In the genomic region with DNA sequence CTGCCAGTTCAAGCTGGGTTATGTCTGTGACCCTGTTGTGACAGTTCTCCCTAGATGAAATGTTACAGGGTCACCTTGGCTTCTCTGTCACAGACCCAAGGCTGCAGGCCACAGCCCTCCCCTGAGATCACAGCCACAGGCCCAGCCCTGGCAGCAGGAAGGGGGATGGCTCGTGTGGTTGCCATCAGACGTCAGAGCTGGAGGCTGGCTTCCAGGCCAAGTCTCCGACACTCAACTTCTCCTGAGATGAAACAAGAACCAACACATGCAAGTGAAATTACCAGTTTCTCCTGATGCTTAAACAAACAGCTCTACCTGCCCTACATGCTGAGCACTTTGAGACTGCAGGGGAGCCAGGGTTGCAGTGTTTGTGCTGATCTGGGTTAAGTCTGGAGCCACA, we compare ENCODE assay signal across 8 mouse cellular contexts.
DNase-seq lines count a peak whose midpoint lies in the region; TF ChIP-seq lines count a peak whose summit lies in the region.
"Had no signal": no experiment of that assay in that cellular context is flagged by ENCODE, and none has a peak within 500 bp of the region (broad histone marks: within the 10 kb centered on the region; RNA-seq: fewer than 3 reads in every experiment).

No protein-coding gene starts in this region.

- H3K4me3 ChIP-seq in lung, adult 2 months (replicated peaks; ENCODE audit: extremely low read depth, low read depth, low read length) = no peak overlapping the region

- H3K4me1 ChIP-seq in lung, adult 2 months (ENCODE audit: control insufficient read depth, insufficient read depth, low read length) = no peaks in the 10 kb centered on the region; the same call in 1 of the 2 replicates

- TF ChIP-seq POLR2A in lung, adult 2 months (IDR thresholded peaks at IDR 0.05; ENCODE audit: borderline replicate concordance, extremely low read depth, low read depth, low read length) = no peak

- 26% methylated on average over 3 of the region's 3 CpGs for WGBS in lung, adult 2 months

- TF ChIP-seq CTCF in lung, adult 2 months (IDR thresholded peaks at IDR 0.05; ENCODE audit: insufficient read depth, low read length) = no peak

- DNase-seq in thymus, postnatal 4 days = peak; percentile 27
- no peak for DNase-seq in thymus, postnatal 36 days
- peak; percentile 61 for DNase-seq in fibroblast of lung, adult 2 months (ENCODE audit: low read depth)
- peak; percentile 20 for DNase-seq in lung, adult 2 months
- peak; percentile 21 for DNase-seq in urinary bladder, postnatal 25 days (ENCODE audit: low spot score)
- DNase-seq in cerebellum, adult 9-10 months = no peak
- DNase-seq in embryo, embryonic 10.5 days (ENCODE audit: low spot score) = no peak
- DNase-seq: cerebellum, adult 11-12 months had no signal

Comparison
In these comparisons a context has a peak if more than half of its experiments do, and no peak if none do; other contexts are left out.
1. DNase-seq: peak in thymus, postnatal 4 days (single experiment), fibroblast of lung, adult 2 months (single experiment), lung, adult 2 months (single experiment) and urinary bladder, postnatal 25 days (single experiment); none in thymus, postnatal 36 days (0 of 2), cerebellum, adult 9-10 months (single experiment) and embryo, embryonic 10.5 days (single experiment).